Mouse (Mus musculus) urinary bladder, adult 2 months (tissue): ENCODE results near the gene Mapk10. TPM values are rescaled to one million over a fixed set of nuclear protein-coding genes. Genes with fewer than 3 reads are reported as not detected.

Experiments
- DNase-seq: peaks from one replicate; pipeline ENCODE4 v3.0.0; 2022; ENCODE audit warnings: low spot score
- polyA plus RNA-seq: library from polyadenylated mRNA; depleted of rRNA; stranded (reverse); fragments of >200 nt; gene quantifications from 2 replicates; pipeline ENCODE4 v1.2.3, GENCODE M21; 2012

Gene Mapk10
- polyA plus RNA-seq, 1 experiment, result 0.45 TPM

DNA sequence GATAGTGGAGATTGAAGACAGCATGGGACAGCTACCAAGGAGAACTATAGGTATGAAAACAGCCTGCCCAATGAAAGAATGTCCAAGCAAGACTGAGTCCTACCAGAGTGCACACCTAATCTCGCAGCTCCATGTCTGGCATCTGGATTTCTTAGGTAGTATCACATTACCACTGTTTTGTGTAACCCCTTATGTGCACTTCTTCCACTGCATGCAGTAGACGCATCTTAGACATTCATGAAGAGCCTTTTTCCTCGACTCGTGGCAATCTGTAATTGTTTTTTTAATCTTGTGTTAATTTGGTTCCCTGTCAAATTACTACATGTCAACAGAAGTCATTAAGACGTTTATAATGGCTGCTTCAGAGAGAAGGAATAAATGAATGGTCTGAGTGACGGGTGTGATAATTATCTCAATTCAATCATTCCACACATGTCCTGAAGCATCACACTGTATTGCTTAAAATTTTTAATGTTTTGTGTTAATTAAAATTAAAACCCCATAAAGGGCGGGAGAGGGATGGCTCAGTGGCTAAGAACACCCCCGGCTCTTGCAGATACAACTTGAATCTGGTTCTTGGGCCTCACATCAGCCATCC, 160.7 kb downstream of the Mapk10 start:
- DNase-seq, result no peak

DNA sequence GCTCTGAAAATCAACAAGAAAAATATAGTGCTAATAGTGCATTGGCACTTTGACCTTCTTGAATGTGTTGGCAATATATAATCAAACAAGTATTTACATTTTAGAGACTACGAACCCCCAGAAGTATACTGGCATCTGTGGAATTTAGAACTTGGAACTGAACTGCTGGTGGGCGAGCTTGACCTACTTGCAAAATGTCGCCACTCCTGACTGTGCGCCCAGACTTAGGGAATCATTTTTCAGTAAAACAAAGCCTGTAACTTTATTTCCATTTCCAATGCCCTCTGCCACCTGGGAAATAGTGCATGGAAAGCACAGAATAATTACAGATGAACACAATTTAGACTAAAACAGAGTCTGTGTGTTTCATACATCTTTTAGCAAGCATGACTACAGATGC, 163.1 kb downstream of the Mapk10 start:
- no peak for DNase-seq

DNA sequence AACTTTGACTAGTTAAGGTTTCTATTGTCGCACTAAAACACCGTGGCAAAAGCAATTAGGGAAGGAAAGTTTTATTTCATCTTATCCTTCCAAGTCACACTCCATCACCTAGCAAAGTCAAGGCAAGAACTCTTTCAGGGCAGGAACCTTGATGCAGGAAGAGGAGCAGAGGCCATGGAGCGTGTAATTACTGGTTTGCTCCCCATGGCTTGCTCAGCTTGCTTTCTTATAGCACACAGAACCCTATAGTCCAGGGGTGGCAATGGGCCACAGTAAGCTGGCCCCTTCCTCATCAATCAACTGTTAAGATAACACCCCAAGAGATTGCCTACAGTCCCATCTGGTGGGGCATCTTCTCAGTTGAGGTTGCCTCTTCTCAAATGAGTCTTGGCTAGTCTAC, 173.4 kb downstream of the Mapk10 start:
- no peak for DNase-seq

DNA sequence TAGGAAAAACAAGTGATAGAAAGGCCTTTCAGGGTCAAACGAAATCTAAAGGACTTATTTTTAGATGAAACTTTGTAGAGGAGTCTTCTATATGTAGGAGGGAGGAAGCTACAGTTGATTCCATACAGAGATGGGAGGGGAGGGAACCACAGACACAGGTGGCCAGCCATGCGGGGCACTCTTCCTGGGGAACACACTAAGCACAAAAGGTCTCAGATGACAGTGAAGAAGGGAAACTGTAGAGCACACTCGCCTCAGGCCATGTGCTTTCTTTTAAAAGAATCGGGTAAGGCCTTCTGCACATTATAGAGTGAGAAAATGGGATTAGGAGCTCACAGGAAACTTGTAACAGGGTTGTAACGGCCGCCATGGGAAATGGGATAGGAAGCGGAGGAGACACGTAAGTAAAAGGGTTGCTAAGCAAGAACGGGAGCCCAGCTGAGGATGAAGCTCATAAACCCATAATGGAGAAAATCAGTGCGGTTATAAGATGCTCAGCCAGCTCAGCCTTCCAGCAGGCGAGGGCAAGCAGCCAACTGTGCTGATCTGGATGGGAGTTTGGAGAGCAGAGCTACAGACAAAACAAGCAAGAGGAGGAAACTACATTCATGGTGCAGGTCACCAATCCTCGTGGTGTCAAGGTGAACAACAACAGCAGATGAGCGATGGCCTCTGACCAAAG, 182.1 kb downstream of the Mapk10 start:
- no peak for DNase-seq

DNA sequence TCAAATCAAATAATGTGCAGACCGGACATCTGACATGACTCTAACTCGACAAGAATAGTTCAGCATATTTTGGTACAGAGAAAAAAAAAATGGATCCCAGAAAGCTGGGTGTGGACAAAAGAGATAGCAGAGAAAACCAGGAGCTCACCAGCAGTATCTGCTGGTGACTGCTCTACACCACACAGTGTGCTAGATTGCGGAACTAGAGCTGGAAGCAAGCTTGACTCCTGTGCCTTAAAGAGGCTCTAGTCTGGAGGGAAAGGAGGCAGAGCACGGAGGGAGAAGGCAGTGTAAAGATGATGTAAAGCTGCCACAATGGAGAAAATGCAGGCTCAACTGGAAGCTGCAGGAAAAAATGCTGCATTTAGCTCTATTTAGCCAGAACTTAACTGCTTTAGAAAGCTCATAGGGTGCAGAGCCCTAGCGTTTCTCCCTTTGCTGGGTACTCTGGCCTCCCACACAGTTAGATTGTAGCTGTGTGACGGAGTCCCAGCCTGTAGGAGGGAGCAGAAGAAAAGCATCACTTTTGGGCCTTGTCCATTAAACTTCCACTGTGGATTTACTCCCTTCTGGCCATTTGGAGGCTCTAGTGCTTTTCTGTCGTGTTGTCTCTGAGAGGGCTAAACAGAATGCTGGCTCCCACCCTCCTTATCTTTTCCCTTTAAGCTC, 188.5 kb downstream of the Mapk10 start:
- DNase-seq, result no peak

DNA sequence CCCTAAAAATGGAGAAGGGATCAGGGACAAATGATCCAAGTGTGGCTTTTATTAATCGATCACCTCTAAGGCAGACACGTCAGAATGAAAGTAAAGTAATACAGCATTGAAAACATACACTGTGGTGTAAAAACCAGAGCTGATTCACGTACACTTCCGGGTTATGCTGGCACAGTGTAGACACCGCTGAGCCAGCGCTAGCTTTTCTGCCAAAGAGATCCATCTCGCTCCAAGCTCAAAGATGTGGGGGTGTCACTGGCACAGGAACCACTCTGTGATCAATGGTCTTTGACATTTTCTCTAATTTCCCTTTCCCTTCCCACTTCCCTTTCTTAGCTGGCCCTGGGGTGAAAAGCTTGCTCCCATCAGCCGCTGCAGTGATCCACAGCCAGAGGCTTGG, 189.7 kb downstream of the Mapk10 start:
- DNase-seq, result no peak

DNA sequence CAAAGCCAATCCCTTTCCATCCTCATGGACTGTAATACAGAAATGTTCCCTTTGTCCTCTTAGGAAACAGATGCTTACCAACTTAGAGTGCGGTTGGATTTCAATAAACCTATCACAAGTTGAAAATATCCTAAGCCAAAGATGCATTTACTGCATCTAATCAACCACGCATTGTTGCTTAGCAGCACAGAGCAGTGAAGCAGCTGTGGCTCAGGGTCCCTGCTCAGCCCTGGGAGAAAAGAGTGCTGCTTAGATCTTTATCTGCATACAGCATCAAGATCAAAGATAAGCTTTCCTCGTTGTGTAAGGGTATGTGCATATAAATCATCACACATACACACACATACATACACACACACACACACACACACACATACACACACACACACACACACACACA, 190.2 kb downstream of the Mapk10 start:
- DNase-seq, result no peak

DNA sequence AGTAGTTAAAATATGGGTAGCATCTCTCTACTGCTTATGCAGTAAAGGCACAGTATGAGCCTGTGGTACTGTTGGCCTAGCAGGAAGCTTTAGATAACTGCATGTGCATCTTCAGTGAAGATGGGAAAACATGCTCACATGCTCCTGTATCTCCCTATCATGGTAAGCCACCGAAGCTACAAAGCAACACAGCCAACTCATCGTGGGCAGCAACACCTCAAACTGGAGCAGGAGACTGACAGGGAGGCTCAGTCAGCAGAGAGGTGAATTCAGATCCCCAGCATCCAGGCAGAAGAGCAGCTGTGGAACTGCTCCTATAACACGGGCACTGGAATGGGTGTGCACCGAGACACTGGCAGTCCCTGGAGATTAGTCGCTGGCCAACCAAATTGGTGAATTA, 191.0 kb downstream of the Mapk10 start:
- no peak for DNase-seq

DNA sequence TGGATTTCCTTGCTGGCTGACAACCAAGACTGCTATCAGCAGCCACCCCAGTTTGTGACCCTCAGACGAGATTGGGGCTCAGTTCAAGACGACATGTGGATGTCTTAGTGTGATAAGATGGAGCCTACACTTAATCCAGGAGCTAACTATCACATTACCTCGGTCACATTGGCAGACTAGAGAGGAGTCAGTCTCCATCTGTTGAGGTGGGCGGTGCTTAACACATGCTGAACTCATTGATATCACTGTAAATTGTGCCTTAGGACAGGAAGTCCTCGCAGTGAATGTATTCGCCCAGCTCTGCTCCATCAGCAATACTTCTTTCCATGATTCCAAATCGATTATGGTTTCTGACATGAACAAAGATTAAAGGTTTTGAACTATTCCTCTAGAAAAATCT, 193.5 kb downstream of the Mapk10 start:
- no peak for DNase-seq

DNA sequence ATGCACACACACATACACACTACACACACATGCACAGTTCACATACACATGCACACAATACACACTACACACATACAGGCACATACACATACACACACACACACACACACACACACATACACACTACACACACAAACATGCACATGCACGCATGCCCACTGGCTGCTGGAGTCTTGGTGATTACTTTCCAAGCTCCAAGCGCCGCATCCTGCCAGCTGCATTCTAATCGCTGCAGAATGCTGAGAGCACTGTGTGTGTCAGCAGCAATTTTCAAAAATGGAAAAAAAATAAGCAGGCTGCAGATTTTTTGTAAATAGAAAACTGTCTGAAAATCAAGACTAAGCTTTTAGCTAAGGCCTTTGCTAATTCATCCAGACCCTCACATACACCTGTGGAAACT, 196.8 kb downstream of the Mapk10 start:
- DNase-seq, result no peak

DNA sequence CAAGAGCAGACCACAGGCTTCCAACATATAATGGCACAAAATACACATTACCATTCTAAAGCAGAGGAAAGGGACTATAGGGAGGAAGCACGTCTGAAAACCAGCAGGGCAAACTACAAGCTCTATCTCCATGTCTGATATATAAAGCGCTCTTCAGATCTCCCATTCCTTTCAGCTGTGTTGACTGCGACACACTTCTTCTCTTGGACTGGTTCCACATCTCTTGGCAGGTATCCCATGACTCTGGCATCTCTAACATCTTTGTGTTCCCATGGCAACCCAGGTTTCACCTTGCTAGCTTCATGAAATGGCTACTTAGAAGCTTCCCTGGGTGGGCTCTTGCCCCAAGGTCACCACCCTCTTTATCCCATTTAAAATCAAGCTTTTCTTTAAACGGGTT, 202.2 kb downstream of the Mapk10 start:
- DNase-seq, result no peak

DNA sequence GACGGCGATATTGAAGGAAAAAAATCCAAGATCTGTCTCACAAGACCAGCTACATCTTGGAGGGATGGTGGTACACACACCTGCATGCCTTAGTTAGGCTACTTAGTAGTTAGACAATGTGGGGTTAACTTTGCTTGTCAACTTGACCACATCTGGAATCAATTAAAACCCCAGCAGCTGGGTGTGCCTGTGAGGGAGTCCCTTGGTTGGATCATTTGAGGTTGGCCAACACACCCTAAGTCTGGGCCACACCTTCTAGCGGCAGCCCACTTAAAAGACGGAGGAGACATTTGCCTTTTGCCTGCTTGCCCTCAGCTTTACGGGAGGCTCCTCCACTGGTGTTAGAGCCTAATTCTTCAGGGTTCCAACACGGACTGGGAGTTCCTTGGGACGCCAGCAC, 209.0 kb downstream of the Mapk10 start:
- no peak for DNase-seq

DNA sequence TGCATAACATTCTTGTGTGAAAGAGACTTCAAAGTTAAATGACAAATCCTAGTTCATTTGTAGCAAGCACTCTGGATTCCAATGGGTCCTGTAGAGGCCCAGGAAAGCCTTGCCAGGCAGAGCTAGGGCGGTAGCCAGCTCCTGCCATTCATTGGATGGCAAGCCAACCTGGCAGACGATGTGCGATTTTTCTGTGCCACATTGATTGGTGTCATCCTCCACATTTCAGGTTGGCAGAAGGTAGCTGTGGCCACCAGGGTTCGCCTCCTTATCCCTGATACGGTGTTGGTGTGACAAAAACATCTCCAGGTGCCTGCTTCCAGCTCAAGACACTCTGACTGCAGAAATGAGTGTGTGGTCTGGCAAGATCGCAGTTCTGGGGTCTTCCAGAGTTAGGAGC, 210.6 kb downstream of the Mapk10 start:
- DNase-seq, result no peak

DNA sequence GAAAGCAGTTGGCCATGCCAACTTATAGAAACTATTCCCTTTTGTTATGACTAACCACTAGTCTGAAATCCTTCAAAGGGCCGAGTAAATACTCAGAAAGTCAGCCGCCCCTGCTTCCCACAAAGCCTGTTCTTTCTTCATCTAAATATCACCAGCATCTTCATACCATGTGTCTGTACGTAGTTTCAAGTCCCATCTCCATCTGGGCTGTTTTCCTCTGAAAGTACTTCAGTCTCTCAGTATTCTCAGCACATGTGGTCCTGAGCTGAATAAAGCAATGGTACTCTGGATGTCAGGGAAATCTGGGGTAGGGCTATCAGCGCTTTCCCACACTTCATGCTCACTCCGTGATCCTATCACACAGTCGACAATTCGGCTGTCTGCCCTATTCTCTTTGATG, 212.6 kb downstream of the Mapk10 start:
- no peak for DNase-seq

DNA sequence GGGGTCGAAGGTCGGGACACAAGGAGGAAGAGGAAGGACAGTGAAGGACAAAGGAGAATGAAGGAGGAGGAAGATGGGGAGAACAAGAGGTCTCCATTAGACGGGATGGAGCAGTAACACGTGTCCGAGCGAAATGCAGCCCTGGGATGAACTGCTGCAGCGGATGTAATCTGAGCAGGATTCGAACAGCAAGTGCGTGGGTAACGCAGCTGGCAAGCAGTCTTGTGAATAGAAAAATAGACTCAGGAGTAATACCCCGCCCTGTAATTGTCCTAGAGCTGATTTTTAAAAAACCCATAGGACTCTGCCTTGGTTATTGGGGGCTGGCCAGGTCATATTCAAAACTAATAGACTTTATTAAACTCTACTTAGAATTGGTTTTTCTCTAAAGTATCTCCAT, 213.2 kb downstream of the Mapk10 start:
- no peak for DNase-seq

DNA sequence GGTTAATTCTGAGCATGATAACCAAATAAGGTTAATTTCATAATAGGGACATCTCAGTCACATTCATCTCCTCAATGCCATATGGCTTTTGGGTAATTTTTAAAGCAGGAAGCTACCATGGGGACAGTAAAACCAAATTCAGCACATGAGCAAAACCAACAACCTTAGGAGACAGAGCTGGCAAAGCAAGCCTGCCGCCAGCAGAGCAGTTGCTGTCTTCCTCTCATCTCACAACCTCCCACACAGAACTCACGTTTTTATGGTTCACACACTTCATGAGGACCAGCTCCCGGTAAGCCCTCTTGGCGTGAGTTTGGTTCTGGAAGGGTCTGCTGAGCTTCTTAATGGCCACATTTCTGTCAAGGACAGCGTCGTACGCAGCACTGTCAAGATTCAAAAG, 214.8 kb downstream of the Mapk10 start:
- no peak for DNase-seq

DNA sequence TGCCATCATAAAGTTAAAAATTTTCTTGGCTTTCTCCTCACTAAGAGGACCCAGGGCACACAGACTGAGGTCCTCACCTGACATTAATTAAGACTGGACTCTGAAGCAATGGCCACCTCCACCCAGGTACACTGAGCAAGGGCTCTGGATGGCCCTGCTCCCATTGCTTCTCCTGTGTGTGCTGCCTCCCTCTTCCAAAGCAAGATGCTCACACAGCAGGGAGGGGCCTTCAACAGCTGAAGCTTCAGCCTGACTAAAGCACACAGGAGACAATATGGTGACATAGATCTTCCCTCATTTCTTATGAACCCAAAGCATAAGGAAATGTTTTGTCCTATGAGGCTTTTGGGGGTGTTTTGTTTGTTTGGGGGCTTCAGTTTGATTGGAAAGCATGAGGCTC, 215.2 kb downstream of the Mapk10 start:
- DNase-seq, result no peak

DNA sequence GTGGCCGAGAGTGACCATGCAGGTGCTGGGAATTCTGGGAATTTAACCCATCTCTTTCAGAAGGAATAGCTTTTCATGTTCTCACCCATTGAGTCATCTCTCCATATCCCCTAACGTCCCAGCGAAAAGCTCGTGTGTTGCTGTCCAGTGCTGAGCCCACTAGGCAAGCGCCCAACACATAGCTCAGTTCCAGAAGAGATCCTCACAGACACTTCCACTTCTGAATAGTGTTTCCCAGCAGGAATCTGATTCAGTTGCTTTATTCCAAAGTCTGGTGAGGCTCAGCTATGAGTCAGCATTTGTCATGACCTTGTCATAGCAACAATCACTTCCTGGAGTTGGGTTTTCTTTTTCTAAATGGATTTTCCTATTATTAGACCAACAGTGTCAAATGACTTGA, 217.2 kb downstream of the Mapk10 start:
- no peak for DNase-seq

DNA sequence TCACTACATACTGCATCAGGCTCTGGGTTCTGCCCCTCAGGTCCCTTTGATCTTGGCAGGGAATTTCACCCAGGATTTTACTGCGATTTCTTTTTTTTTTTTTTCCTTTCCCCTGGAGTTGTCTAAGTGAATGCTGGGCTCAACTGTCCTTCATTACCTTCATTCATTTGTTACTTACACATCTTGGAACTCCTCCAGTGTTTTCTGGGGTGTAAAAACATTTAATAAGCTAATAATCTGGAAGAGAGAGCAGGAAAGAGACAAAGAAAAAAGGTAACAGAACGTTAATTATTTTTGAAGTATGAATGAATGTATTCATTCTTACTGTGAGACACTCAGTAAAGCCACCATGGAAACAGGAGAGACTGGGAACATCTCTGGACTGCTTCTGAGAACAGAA, 219.4 kb downstream of the Mapk10 start:
- no peak for DNase-seq

DNA sequence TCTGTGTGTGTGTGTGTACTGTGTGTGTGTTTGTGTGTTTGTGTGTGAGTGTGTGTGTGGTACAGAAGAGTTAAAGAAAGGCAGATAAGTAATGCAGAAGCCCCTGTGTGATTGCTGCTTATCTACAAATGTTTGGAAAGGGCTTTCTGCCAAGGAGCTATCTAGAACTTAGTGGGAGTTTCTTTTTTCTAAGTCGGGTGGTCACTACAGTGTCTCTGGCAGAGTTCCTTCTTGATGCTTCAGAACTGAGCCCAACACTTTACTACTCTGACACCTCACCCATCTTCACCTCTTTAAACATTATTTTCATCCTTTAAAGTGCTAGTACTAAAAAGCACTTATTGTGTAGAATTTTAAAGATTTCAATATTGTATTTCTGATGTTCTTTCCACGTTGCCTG, 232.8 kb downstream of the Mapk10 start:
- no peak for DNase-seq

DNA sequence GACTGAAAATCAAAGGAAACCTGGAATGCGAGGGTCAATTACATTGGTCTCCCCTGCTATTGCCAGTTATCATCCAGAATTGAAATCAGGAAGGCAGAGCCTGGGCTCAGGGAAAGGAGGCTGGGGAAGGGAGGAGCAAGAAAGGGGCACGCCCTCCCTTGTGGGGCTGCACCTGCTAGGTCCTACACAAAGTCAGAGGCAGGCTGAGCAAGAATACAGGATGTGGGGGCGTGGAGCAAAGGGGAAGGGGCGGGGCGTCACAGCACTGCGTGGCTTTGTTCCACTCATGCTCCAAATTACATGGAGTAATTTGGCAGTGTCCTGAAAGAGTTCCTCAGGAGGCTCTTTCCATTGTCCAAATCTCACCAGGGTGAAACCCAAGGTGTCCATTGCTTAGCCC, 234.0 kb downstream of the Mapk10 start:
- DNase-seq, result no peak

DNA sequence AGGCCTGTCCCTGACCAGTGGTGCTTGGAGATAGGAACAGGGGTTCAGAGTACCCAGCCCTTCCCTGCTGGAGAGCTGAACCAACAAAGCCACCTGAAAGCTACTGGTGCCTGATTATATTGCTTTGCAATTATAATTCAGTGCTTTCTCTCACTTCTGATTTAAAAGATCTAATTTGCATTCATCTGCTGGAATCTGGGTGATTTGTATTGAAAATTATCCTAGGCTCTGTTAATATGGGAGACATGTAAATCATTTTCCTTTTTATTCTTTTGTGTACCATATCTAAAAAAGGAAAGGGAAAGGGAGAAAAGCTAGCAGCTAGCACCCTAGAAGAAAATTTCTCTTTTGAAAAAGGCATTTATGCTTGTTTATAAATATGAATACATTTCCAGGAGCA, 234.6 kb downstream of the Mapk10 start:
- no peak for DNase-seq

DNA sequence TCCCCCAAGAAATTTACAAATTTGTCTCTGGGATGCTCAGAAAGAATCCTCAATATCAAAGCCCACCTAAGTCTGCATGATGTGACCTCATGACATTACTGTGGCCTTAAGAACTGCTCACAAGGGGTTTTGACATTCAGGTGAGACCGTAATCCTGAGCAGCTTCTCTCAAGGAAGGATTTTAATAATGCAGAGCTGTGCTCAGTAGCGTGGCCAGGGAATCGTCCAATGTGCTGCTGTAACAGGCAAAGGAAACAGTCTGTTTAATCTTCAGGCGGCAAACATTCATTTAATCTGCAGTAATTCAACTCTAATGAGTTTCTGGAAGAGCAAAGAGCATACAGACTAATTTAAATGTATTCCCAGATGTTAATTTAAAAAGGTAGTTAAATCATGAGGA, 236.7 kb downstream of the Mapk10 start:
- no peak for DNase-seq

DNA sequence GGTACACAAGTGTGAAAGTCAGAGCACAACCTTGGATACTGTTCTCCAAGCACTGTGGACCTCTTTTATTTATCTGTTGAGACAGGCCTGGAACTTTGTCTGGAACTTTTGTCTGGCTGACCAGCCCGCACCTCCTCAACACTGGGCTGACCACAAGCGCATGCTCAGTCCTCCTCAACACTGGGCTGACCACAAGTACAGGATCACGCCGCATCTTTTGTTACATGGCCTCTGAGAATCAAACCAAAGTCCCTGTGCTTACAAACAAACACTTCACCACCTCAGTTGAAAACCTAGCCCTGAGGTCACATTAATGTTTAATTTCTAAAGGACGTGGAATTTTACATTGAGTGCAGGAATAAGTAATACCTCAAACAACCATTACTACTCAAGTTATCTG, 246.7 kb downstream of the Mapk10 start:
- no peak for DNase-seq
